Mouse (Mus musculus): Measurements from ENCODE around the gene Atp9a.
"Not testable (repeated sequence)": the region's sequence is repeated elsewhere in the genome, so short reads cannot be mapped to it uniquely, and the experiment has no call there.

DNA sequence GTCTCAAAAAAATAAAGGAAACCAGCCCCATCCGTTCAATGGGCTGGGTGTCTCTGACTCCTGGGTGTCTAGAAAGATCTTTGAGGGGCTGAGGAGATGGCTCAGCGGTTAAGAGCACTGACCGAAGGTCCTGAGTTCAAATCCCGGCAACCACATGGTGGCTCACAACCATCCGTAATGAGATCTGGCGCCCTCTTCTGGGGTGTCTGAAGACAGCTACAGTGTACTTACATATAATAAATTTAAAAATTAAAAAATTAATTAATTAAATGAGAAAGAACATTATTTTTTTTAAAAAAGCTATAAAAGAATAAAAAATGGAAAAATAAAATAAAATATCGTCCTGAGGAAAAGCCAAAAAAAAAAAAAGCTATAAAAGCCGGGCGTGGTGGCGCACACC, 2.2 kb upstream of the Atp9a start:
- not testable (repeated sequence) for TF ChIP-seq CTCF (IDR thresholded peaks at IDR 0.05; ENCODE audit: low read depth); EP300 (optimal IDR thresholded peaks at IDR 0.05)

Data from stomach, postnatal 0 days (tissue).